8 mouse cellular contexts compared by ENCODE assay signal in the genomic region with DNA sequence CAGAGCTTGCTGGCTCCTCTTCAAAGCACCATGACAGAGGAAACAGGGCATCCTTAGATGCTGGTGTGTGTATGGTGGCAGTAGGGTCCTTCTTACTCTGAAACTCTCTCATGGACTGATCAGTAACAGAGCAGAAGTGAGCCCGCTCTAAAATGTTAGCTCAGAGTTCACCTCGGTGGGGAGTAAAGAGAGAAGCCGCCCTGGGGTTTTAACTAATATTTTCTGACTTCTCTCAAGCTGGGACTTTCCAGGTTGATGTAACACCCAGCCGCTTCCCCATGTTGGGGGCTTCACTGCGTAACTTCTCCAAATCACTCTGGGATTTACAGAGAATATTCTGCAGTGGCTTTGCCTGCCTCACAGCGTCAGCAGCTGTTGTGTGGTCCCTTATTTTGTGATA.
A peak's percentile ranks its signal among the peaks of the same experiment; 100 is the strongest.
DNase-seq lines count a peak whose midpoint lies in the region; ATAC-seq and TF ChIP-seq lines count a peak whose summit lies in the region.

No protein-coding gene starts in this region.

- peaks cover 9% of the 10 kb centered on the region; the same call in 1 of the 2 replicates for H3K4me1 ChIP-seq in kidney, postnatal 0 days (replicated peaks; ENCODE audit: insufficient read depth, low read length)
- peaks cover 36% of the 10 kb centered on the region for H3K4me1 ChIP-seq in embryonic facial prominence, embryonic 15.5 days
- peaks cover 57% of the 10 kb centered on the region for H3K4me1 ChIP-seq in limb, embryonic 12.5 days (replicated peaks)
- peaks cover 12% of the 10 kb centered on the region for H3K4me1 ChIP-seq in neural tube, embryonic 14.5 days (ENCODE audit: control insufficient read depth, insufficient read depth, low read length)

- no peak for ATAC-seq in kidney, postnatal 0 days (replicated peaks; ENCODE audit: low FRiP score, low read depth)
- ATAC-seq in embryonic facial prominence, embryonic 15.5 days (ENCODE audit: insufficient number of reproducible peaks, low FRiP score, low TSS enrichment, low read depth): no peak
- no peak for ATAC-seq in limb, embryonic 12.5 days (ENCODE audit: insufficient number of reproducible peaks, insufficient read depth, low FRiP score, low TSS enrichment, low read depth)
- no peak for ATAC-seq in neural tube, embryonic 14.5 days (ENCODE audit: low read depth)

- H3K36me3 ChIP-seq in kidney, postnatal 0 days (ENCODE audit: insufficient read depth, low read length): no peaks in the 10 kb centered on the region
- no peaks in the 10 kb centered on the region for H3K36me3 ChIP-seq in embryonic facial prominence, embryonic 15.5 days
- H3K36me3 ChIP-seq in limb, embryonic 12.5 days: no peaks in the 10 kb centered on the region
- H3K36me3 ChIP-seq in neural tube, embryonic 14.5 days (ENCODE audit: control insufficient read depth, insufficient read depth, low read length): no peaks in the 10 kb centered on the region

- WGBS in kidney, postnatal 0 days: 66% methylated on average over 6 of the region's 6 CpGs
- WGBS in embryonic facial prominence, embryonic 15.5 days: 50% methylated on average over 6 of the region's 6 CpGs
- WGBS in limb, embryonic 12.5 days: 62% methylated on average over 6 of the region's 6 CpGs
- 75% methylated on average over 6 of the region's 6 CpGs for WGBS in neural tube, embryonic 14.5 days

- no peak for DNase-seq in kidney, postnatal 0 days (ENCODE audit: low spot score)
- no peak for DNase-seq in kidney, adult 11 months
- no peak for DNase-seq in layer of hippocampus, postnatal 10 days (ENCODE audit: low spot score in 2 of 2)
- no peak for DNase-seq in layer of hippocampus, postnatal 25 days (ENCODE audit: extremely low spot score in 1 of 2, low spot score in 1 of 2)
- DNase-seq in adrenal gland, adult 8-10 months: no peak

- H3K9ac ChIP-seq in kidney, postnatal 0 days (ENCODE audit: low read depth, low read length): peak overlapping the region; percentile 18; the same call in 1 of the 2 replicates
- peak overlapping the region; percentile 18; the same call in 1 of the 2 replicates for H3K9ac ChIP-seq in embryonic facial prominence, embryonic 15.5 days
- H3K9ac ChIP-seq in limb, embryonic 12.5 days (replicated peaks): peak overlapping the region; percentile 34; the same call in 1 of the 2 replicates
- H3K9ac ChIP-seq in neural tube, embryonic 14.5 days (replicated peaks; ENCODE audit: low read depth, low read length): no peak overlapping the region

- H3K27ac ChIP-seq in kidney, postnatal 0 days: no peak overlapping the region
- no peak overlapping the region for H3K27ac ChIP-seq in embryonic facial prominence, embryonic 15.5 days (replicated peaks)
- no peak overlapping the region for H3K27ac ChIP-seq in limb, embryonic 12.5 days
- H3K27ac ChIP-seq in neural tube, embryonic 14.5 days (ENCODE audit: low read depth, low read length): no peak overlapping the region

- no peaks in the 10 kb centered on the region for H3K27me3 ChIP-seq in kidney, postnatal 0 days (ENCODE audit: insufficient read depth, low read length)
- no peaks in the 10 kb centered on the region for H3K27me3 ChIP-seq in embryonic facial prominence, embryonic 15.5 days
- no peaks in the 10 kb centered on the region; the same call in 1 of the 2 replicates for H3K27me3 ChIP-seq in limb, embryonic 12.5 days
- peaks cover 5% of the 10 kb centered on the region; the same call in 1 of the 2 replicates for H3K27me3 ChIP-seq in neural tube, embryonic 14.5 days (ENCODE audit: control insufficient read depth, insufficient read depth, low read length)

- peak overlapping the region; percentile 53 for H3K4me2 ChIP-seq in kidney, postnatal 0 days (ENCODE audit: low read length)
- H3K4me2 ChIP-seq in embryonic facial prominence, embryonic 15.5 days (replicated peaks): peak overlapping the region; percentile 29
- H3K4me2 ChIP-seq in limb, embryonic 12.5 days: peak overlapping the region; percentile 88
- peak overlapping the region; percentile 4; the same call in 1 of the 2 replicates for H3K4me2 ChIP-seq in neural tube, embryonic 14.5 days (ENCODE audit: low read depth, low read length)

- H3K4me3 ChIP-seq in kidney, postnatal 0 days (replicated peaks; ENCODE audit: low read depth, low read length): peak overlapping the region; percentile 54
- H3K4me3 ChIP-seq in embryonic facial prominence, embryonic 15.5 days (replicated peaks): peak overlapping the region; percentile 29
- peak overlapping the region; percentile 24 for H3K4me3 ChIP-seq in limb, embryonic 12.5 days (replicated peaks)
- no peak overlapping the region for H3K4me3 ChIP-seq in neural tube, embryonic 14.5 days (ENCODE audit: low read depth, low read length)

- TF ChIP-seq CTCF in kidney, postnatal 0 days (IDR thresholded peaks at IDR 0.05; ENCODE audit: low read depth): no peak

- H3K9me3 ChIP-seq in kidney, postnatal 0 days (replicated peaks; ENCODE audit: low read length): no peaks in the 10 kb centered on the region
- H3K9me3 ChIP-seq in embryonic facial prominence, embryonic 15.5 days (replicated peaks): no peaks in the 10 kb centered on the region
- no peaks in the 10 kb centered on the region for H3K9me3 ChIP-seq in limb, embryonic 12.5 days
- H3K9me3 ChIP-seq in neural tube, embryonic 14.5 days (ENCODE audit: control insufficient read depth, low read length): no peaks in the 10 kb centered on the region

Comparison
In these comparisons a context has a peak if more than half of its experiments do, and no peak if none do; other contexts are left out.
1. H3K4me2 ChIP-seq: peak in every context shown above with its lines; median percentile 88 in limb, embryonic 12.5 days; 53 in kidney, postnatal 0 days; 29 in embryonic facial prominence, embryonic 15.5 days; 4 in neural tube, embryonic 14.5 days.